In the genomic region with DNA sequence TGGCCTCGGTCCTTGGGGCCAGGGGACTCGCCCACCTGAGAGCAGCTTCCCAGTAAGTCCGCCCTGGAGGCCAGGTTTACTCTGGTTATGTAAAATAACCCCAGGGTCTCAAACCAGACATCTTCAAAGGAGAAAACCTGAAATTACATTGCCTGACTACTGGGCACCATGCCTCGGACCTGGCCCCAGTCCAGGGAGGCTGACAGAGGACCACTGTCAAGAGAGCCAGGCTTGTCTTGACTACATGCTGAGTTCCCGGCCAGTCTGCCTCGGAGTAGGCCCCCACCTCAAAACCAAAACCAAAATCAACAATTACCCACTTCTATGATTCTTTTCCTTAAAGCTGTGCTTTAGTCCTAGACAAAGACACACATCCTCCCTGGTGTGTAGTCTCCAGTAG, we compare ENCODE assay signal across 18 mouse cellular contexts. TPM values are rescaled to one million over a fixed set of nuclear protein-coding genes. Genes with fewer than 3 reads are reported as not detected.
DNase-seq lines count a peak whose midpoint lies in the region; ATAC-seq and TF ChIP-seq lines count a peak whose summit lies in the region.
"Had no signal": no experiment of that assay in that cellular context is flagged by ENCODE, and none has a peak within 500 bp of the region (broad histone marks: within the 10 kb centered on the region; RNA-seq: fewer than 3 reads in every experiment).

No protein-coding gene starts in this region.

- intact Hi-C loops in gastrocnemius, adult 2 months (cut with DNase I): no loop called here

- H3K9ac ChIP-seq in hindbrain, embryonic 15.5 days: no peak overlapping the region
- no peak overlapping the region for H3K9ac ChIP-seq in hindbrain, embryonic 13.5 days
- H3K9ac ChIP-seq in limb, embryonic 15.5 days: no peak overlapping the region
- H3K9ac ChIP-seq: embryonic facial prominence, embryonic 13.5 days; intestine, embryonic 15.5 days; liver, embryonic 15.5 days had no signal

- H3K4me1 ChIP-seq in hindbrain, embryonic 15.5 days (replicated peaks): peaks cover 7% of the 10 kb centered on the region
- peaks cover 30% of the 10 kb centered on the region for H3K4me1 ChIP-seq in hindbrain, embryonic 13.5 days (replicated peaks)
- peaks cover 10% of the 10 kb centered on the region; the same call in 1 of the 2 replicates for H3K4me1 ChIP-seq in limb, embryonic 15.5 days

- H3K27me3 ChIP-seq in hindbrain, embryonic 15.5 days: no peaks in the 10 kb centered on the region
- H3K27me3 ChIP-seq in hindbrain, embryonic 13.5 days: no peaks in the 10 kb centered on the region
- H3K27me3 ChIP-seq in limb, embryonic 15.5 days: no peaks in the 10 kb centered on the region
- H3K27me3 ChIP-seq: CH12.LX; embryonic facial prominence, embryonic 13.5 days; intestine, embryonic 15.5 days; liver, embryonic 15.5 days had no signal

- no peak overlapping the region for H3K27ac ChIP-seq in hindbrain, embryonic 15.5 days (replicated peaks)
- no peak overlapping the region for H3K27ac ChIP-seq in hindbrain, embryonic 13.5 days
- 0 out of 2 replicates have a peak overlapping the region, but pooled peaks have one; percentile 11 for H3K27ac ChIP-seq in limb, embryonic 15.5 days
- no peak overlapping the region for H3K27ac ChIP-seq in gastrocnemius, adult 2 months
- H3K27ac ChIP-seq: embryonic facial prominence, embryonic 13.5 days; intestine, embryonic 15.5 days; liver, embryonic 15.5 days had no signal

- 71% methylated on average over 6 of the region's 6 CpGs for WGBS in hindbrain, embryonic 15.5 days
- WGBS in hindbrain, embryonic 13.5 days: 79% methylated on average over 6 of the region's 6 CpGs
- WGBS in limb, embryonic 15.5 days: 68% methylated on average over 6 of the region's 6 CpGs

- H3K36me3 ChIP-seq in hindbrain, embryonic 15.5 days: peaks cover 30% of the 10 kb centered on the region
- peaks cover 46% of the 10 kb centered on the region for H3K36me3 ChIP-seq in hindbrain, embryonic 13.5 days
- peaks cover 33% of the 10 kb centered on the region for H3K36me3 ChIP-seq in limb, embryonic 15.5 days

- no peak overlapping the region for H3K4me3 ChIP-seq in hindbrain, embryonic 15.5 days
- no peak overlapping the region for H3K4me3 ChIP-seq in hindbrain, embryonic 13.5 days
- H3K4me3 ChIP-seq in limb, embryonic 15.5 days: no peak overlapping the region
- no peak overlapping the region for H3K4me3 ChIP-seq in gastrocnemius, adult 2 months
- H3K4me3 ChIP-seq: embryonic facial prominence, embryonic 13.5 days; intestine, embryonic 15.5 days; liver, embryonic 15.5 days had no signal

- no peak for TF ChIP-seq CTCF in gastrocnemius, adult 2 months (IDR thresholded peaks at IDR 0.05)

- no peaks in the 10 kb centered on the region for H3K9me3 ChIP-seq in hindbrain, embryonic 15.5 days
- no peaks in the 10 kb centered on the region for H3K9me3 ChIP-seq in hindbrain, embryonic 13.5 days
- H3K9me3 ChIP-seq in limb, embryonic 15.5 days: no peaks in the 10 kb centered on the region
- H3K9me3 ChIP-seq: embryonic facial prominence, embryonic 13.5 days; intestine, embryonic 15.5 days; liver, embryonic 15.5 days had no signal

- ATAC-seq in hindbrain, embryonic 15.5 days (ENCODE audit: low FRiP score, low read depth): peak; percentile 61; the same call in 1 of the 2 replicates
- ATAC-seq in hindbrain, embryonic 13.5 days (ENCODE audit: low FRiP score): no peak
- ATAC-seq in limb, embryonic 15.5 days (ENCODE audit: insufficient number of reproducible peaks, low FRiP score, low TSS enrichment, low read depth): 0 out of 2 replicates have a peak, but pooled peaks have one; percentile 35
- ATAC-seq: intestine, embryonic 15.5 days; lung, postnatal 0 days; midbrain, embryonic 16.5 days had no signal

- peak; percentile 25 to 26 for DNase-seq in cerebellum, adult 18-20 months
- no peak for DNase-seq in cerebellum, adult 9-11 months
- DNase-seq in right cerebral cortex, postnatal 10 days (ENCODE audit: low spot score in 2 of 2): peak; percentile 59 to 61
- no peak for DNase-seq in right cerebral cortex, postnatal 25 days
- DNase-seq in gastrocnemius, adult 2 months: no peak
- DNase-seq: adrenal gland, adult 8-10 months; gastrocnemius, postnatal 36 days; thymus, postnatal 4 days had no signal

- H3K4me2 ChIP-seq in hindbrain, embryonic 15.5 days: no peak overlapping the region
- no peak overlapping the region for H3K4me2 ChIP-seq in hindbrain, embryonic 13.5 days
- H3K4me2 ChIP-seq in limb, embryonic 15.5 days: no peak overlapping the region
- H3K4me2 ChIP-seq: embryonic facial prominence, embryonic 13.5 days; heart, embryonic 11.5 days; intestine, embryonic 15.5 days; liver, embryonic 15.5 days had no signal

RNA-seq across cellular contexts. Expression of a gene that starts 5.9 kb away (rescaled TPM):
- polyA plus RNA-seq in hindbrain, embryonic 15.5 days (2015; fragmentation: Nextera tagmentation; extraction: Ambion mirVana): 34.4 and 36.6 TPM in 2 replicates
- polyA plus RNA-seq in hindbrain, embryonic 13.5 days (2015; fragmentation: Nextera tagmentation; extraction: Ambion mirVana): 39.2 and 40.9 TPM in 2 replicates
- polyA plus RNA-seq in limb, embryonic 15.5 days (2015; fragmentation: Nextera tagmentation; extraction: Ambion mirVana): 44.8 and 50.6 TPM in 2 replicates
- total RNA-seq in gastrocnemius, adult 2 months (2021): 1 to 10 TPM; 7.8 TPM

Comparison
In these comparisons a context has a peak if more than half of its experiments do, and no peak if none do; other contexts are left out.
1. DNase-seq: peak in cerebellum, adult 18-20 months (2 of 2) and right cerebral cortex, postnatal 10 days (2 of 2); none in cerebellum, adult 9-11 months (single experiment), right cerebral cortex, postnatal 25 days (single experiment) and gastrocnemius, adult 2 months (single experiment).